Mouse (Mus musculus) testis, adult 2 months (tissue): ENCODE results near the gene Faxc. TPM values are rescaled to one million over a fixed set of nuclear protein-coding genes. Genes with fewer than 3 reads are reported as not detected.

Experiments
- H3K27ac ChIP-seq: fragments of 200-500 bp; 2 replicates; pipeline ENCODE4 v1.5.1; 2012; ENCODE audit warnings: low read depth, low read length; ENCODE audit not compliant: control insufficient read depth, insufficient read depth
- H3K27me3 ChIP-seq: fragments of 200-500 bp; 2 replicates; pipeline ENCODE4 v1.6.1; 2012; ENCODE audit warnings: mild to moderate bottlenecking, low read length, moderate library complexity; ENCODE audit not compliant: control insufficient read depth, insufficient read depth
- H3K36me3 ChIP-seq: fragments of 200-500 bp; 2 replicates; pipeline ENCODE4 v1.6.1; 2012; ENCODE audit warnings: mild to moderate bottlenecking, low read length; ENCODE audit not compliant: control insufficient read depth, insufficient read depth
- H3K4me1 ChIP-seq: fragments of 200-500 bp; 2 replicates; pipeline ENCODE4 v1.6.1; 2012; ENCODE audit warnings: low read length; ENCODE audit not compliant: control insufficient read depth, insufficient read depth
- H3K4me3 ChIP-seq: fragments of 200-500 bp; 2 replicates; pipeline ENCODE4 v1.5.1; 2012; ENCODE audit warnings: low read depth, mild to moderate bottlenecking, low read length, moderate library complexity, mixed read lengths; ENCODE audit not compliant: control insufficient read depth
- CTCF ChIP-seq: fragments of 200-500 bp; IDR thresholded peaks from 2 replicates; pipeline ENCODE4 v1.5.1; 2012; ENCODE audit warnings: low read depth, mild to moderate bottlenecking, inconsistent platforms, low read length, moderate library complexity; ENCODE audit not compliant: control insufficient read depth, insufficient read depth, insufficient replicate concordance
- POLR2A ChIP-seq: fragments of 200-500 bp; IDR thresholded peaks from 2 replicates; pipeline ENCODE4 v1.6.1; 2012; ENCODE audit warnings: low read depth, mild to moderate bottlenecking, inconsistent platforms, low read length, moderate library complexity; ENCODE audit not compliant: control insufficient read depth
- polyA plus RNA-seq: library from polyadenylated mRNA; depleted of rRNA; stranded (reverse); fragments of >200 nt; gene quantifications from 2 replicates; pipeline ENCODE4 v1.2.3, GENCODE M21; 2012

Faxc gene
- polyA plus RNA-seq, 1 experiment: 1.5 TPM

- Histone ChIP-seq H3K27me3 (no peaks in the 10 kb centered on the region), H3K36me3 (no peaks in the 10 kb centered on the region), H3K27ac (no peak overlapping the region), H3K4me3 (no peak overlapping the region), H3K4me1 (no peaks in the 10 kb centered on the region)
- TF ChIP-seq CTCF (no peak), POLR2A (no peak)
These were observed 13.5 kb downstream of the Faxc start for GRCm38 (mm10) chr4:21944672-21945071.

GRCm38 (mm10) chr4:21951444-21951843, 20.3 kb downstream of the Faxc start:
- Histone ChIP-seq H3K4me3 (no peak overlapping the region), H3K36me3 (no peaks in the 10 kb centered on the region), H3K27ac (no peak overlapping the region), H3K4me1 (no peaks in the 10 kb centered on the region), H3K27me3 (no peaks in the 10 kb centered on the region)
- no peak for TF ChIP-seq POLR2A
- no peak for TF ChIP-seq CTCF

- TF ChIP-seq CTCF: no peak
- no peak for TF ChIP-seq POLR2A
- Histone ChIP-seq H3K36me3 (no peaks in the 10 kb centered on the region), H3K27me3 (no peaks in the 10 kb centered on the region), H3K4me3 (no peak overlapping the region), H3K27ac (no peak overlapping the region), H3K4me1 (no peaks in the 10 kb centered on the region)
These were observed 21.1 kb downstream of the Faxc start for GRCm38 (mm10) chr4:21952255-21952654.

- Histone ChIP-seq H3K27ac (no peak overlapping the region), H3K27me3 (no peaks in the 10 kb centered on the region), H3K4me3 (no peak overlapping the region), H3K36me3 (no peaks in the 10 kb centered on the region), H3K4me1 (no peaks in the 10 kb centered on the region)
- peak; percentile 57; the same call in 1 of the 2 replicates for TF ChIP-seq CTCF
- TF ChIP-seq POLR2A: no peak
These were observed 26.6 kb downstream of the Faxc start for GRCm38 (mm10) chr4:21957570-21958321.

- no peaks in the 10 kb centered on the region for H3K36me3 ChIP-seq
- no peak overlapping the region for H3K27ac ChIP-seq
These were observed 40.8 kb downstream of the Faxc start for GRCm38 (mm10) chr4:21971949-21972348.

GRCm38 (mm10) chr4:21974126-21974525, 43.0 kb downstream of the Faxc start:
- TF ChIP-seq POLR2A (no peak), CTCF (no peak)
- Histone ChIP-seq H3K4me1 (no peaks in the 10 kb centered on the region), H3K36me3 (no peaks in the 10 kb centered on the region)

More at GRCm38 (mm10) chr4:21971949-21972348, 40.8 kb downstream of the Faxc start:
- Histone ChIP-seq H3K27me3 (no peaks in the 10 kb centered on the region), H3K4me1 (no peaks in the 10 kb centered on the region), H3K4me3 (no peak overlapping the region)
- TF ChIP-seq CTCF: no peak
- no peak for TF ChIP-seq POLR2A

GRCm38 (mm10) chr4:21980471-21980870, 49.3 kb downstream of the Faxc start:
- no peaks in the 10 kb centered on the region for H3K27me3 ChIP-seq
- no peaks in the 10 kb centered on the region for H3K4me1 ChIP-seq
- H3K4me3 ChIP-seq: no peak overlapping the region
- no peaks in the 10 kb centered on the region for H3K36me3 ChIP-seq
- TF ChIP-seq CTCF: no peak
- TF ChIP-seq POLR2A: no peak
- H3K27ac ChIP-seq: no peak overlapping the region

More at GRCm38 (mm10) chr4:21974126-21974525, 43.0 kb downstream of the Faxc start:
- Histone ChIP-seq H3K27ac (no peak overlapping the region), H3K27me3 (no peaks in the 10 kb centered on the region), H3K4me3 (no peak overlapping the region)

GRCm38 (mm10) chr4:21982449-21982848, 51.3 kb downstream of the Faxc start:
- H3K4me1 ChIP-seq: no peaks in the 10 kb centered on the region
- TF ChIP-seq POLR2A (no peak), CTCF (no peak)
- H3K4me3 ChIP-seq: no peak overlapping the region
- no peaks in the 10 kb centered on the region for H3K36me3 ChIP-seq
- H3K27ac ChIP-seq: no peak overlapping the region
- no peaks in the 10 kb centered on the region for H3K27me3 ChIP-seq
